Mouse (Mus musculus): Measurements from ENCODE around the gene Rnpep. TPM values are rescaled to one million over a fixed set of nuclear protein-coding genes. Genes with fewer than 3 reads are reported as not detected.
A peak's percentile ranks its signal among the peaks of the same experiment; 100 is the strongest.

Rnpep gene
- polyA plus RNA-seq, 1 experiment from 2014 or later: 67.4 TPM

DNA sequence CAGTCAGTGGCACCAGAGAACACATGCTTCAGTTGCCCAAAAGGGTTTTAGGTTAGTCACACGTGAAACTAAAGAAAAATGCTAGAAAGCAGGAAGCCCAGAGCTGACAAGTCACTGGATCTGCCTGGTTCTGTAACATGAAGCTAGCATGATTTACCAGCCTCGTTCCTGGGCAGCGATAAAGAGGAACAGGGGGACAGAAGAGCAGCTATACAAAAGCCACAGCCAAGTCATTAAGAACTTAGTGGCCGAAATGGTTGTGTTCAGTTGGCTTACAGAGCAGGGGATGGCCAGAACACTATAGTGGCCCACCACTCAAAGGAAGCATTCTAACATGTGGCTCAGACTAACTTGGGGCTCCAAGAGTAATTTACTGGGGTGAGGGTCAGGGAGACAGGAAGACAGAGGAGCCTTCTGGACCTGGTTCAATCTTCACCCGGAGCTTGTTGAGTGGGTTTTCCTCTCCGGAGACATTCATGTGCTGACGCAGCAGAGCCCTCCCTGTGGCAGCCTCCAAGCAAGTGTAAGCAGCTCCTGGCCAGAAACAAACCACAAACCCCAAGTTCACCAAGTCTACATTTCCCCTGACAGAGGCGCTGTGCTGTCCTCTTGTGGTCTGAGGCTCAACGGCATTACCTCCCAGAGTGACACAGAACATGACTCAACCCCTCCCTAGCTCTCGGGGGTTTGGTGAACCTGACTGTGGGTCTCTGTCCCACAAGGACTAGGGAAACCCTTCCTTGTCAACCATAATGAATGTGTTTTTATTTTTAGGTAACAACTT is 16.0 kb downstream of the Rnpep start:
- Histone ChIP-seq H3K4me1 (replicated peaks; ENCODE audit: control insufficient read depth, insufficient read depth, low read length) (no peaks in the 10 kb centered on the region), H3K36me3 (ENCODE audit: control insufficient read depth, insufficient read depth, low read length) (peaks cover 15% of the 10 kb centered on the region), H3K9ac (ENCODE audit: low read depth, low read length) (no peak overlapping the region), H3K4me3 (ENCODE audit: low read depth, low read length) (no peak overlapping the region), H3K4me2 (no peak overlapping the region), H3K27ac (ENCODE audit: low read depth, low read length) (no peak overlapping the region), H3K9me3 (ENCODE audit: control insufficient read depth, low read length) (no peaks in the 10 kb centered on the region), H3K27me3 (replicated peaks; ENCODE audit: control insufficient read depth, insufficient read depth, low read length) (no peaks in the 10 kb centered on the region)
- no peak for DNase-seq (ENCODE audit: low spot score)
- no peak for ATAC-seq (replicated peaks; ENCODE audit: low FRiP score)
- WGBS: 43% methylated on average over 10 of the region's 10 CpGs

DNA sequence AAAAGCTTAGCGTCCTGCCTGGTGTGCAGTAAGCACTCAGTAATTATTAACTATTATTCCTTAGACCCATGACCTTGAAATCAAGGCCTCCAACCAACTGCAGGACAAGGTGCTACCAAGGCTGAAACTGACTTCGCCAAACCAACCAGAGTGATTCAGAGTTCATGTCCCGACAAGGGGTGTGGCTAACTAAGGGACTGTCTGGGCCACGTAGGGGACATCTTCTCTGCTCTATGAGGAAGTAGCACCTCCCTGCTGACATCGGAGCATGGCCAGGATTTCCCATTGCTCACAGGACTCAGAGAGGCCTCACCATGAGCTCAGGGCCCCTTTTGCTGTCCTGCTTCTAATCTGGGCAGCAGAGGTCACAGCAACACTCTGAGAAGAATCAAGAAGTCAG is 18.1 kb downstream of the Rnpep start:
- WGBS: 62% methylated on average over 5 of the region's 5 CpGs
- no peaks in the 10 kb centered on the region for H3K9me3 ChIP-seq (ENCODE audit: control insufficient read depth, low read length)
- H3K27ac ChIP-seq (ENCODE audit: low read depth, low read length): no peak overlapping the region
- H3K4me1 ChIP-seq (replicated peaks; ENCODE audit: control insufficient read depth, insufficient read depth, low read length): no peaks in the 10 kb centered on the region
- no peak overlapping the region for H3K9ac ChIP-seq (ENCODE audit: low read depth, low read length)
- H3K4me2 ChIP-seq: no peak overlapping the region
- H3K36me3 ChIP-seq (ENCODE audit: control insufficient read depth, insufficient read depth, low read length): peaks cover 14% of the 10 kb centered on the region
- no peak for ATAC-seq (replicated peaks; ENCODE audit: low FRiP score)
- no peak for DNase-seq (ENCODE audit: low spot score)
- no peaks in the 10 kb centered on the region for H3K27me3 ChIP-seq (replicated peaks; ENCODE audit: control insufficient read depth, insufficient read depth, low read length)
- no peak overlapping the region for H3K4me3 ChIP-seq (ENCODE audit: low read depth, low read length)

DNA sequence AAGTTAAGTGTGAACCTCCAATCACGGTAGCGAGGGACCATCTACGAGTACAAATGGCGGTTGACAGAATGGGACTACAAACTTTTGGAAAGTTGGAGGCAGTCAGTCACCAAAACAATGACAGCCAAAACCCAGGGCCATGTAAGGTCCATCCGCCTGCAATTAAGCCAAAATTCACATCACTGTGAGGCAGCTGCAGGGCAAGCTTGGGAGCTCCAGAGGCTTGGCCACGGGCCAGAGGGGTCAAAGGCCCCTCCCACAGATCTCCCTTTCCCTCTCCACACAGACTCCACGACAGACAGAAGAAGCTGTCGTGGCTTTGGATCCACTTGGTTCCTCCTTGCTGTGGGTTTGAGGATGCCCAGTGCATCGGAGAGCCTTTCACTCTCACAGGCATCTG is 20.6 kb downstream of the Rnpep start:
- Histone ChIP-seq H3K27me3 (replicated peaks; ENCODE audit: control insufficient read depth, insufficient read depth, low read length) (no peaks in the 10 kb centered on the region), H3K36me3 (ENCODE audit: control insufficient read depth, insufficient read depth, low read length) (peaks cover 14% of the 10 kb centered on the region), H3K9ac (ENCODE audit: low read depth, low read length) (no peak overlapping the region), H3K9me3 (ENCODE audit: control insufficient read depth, low read length) (no peaks in the 10 kb centered on the region), H3K4me2 (no peak overlapping the region), H3K4me1 (replicated peaks; ENCODE audit: control insufficient read depth, insufficient read depth, low read length) (peaks cover 7% of the 10 kb centered on the region; the same call in 1 of the 2 replicates), H3K4me3 (ENCODE audit: low read depth, low read length) (no peak overlapping the region), H3K27ac (ENCODE audit: low read depth, low read length) (no peak overlapping the region)
- ATAC-seq (replicated peaks; ENCODE audit: low FRiP score) (no peak), DNase-seq (ENCODE audit: low spot score) (no peak)
- 77% methylated on average over 9 of the region's 9 CpGs for WGBS

DNA sequence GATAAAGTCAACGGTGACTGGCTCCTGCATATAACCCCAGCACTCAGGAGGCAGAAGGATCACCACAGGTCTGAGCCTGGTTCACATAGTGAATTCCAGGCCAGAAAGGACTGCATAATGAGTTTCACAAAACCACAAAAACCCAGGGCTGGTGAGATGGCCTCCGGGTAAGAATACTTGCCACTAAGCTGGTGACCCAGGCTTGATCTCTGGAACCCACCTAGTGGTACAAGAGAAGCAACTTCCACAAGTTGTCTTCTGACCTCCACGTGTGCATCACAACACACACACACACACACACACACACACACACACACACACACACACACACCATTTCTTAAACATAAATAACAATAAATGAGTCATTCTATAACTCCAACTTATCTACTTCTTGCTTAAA is 21.6 kb downstream of the Rnpep start:
- Histone ChIP-seq H3K9ac (ENCODE audit: low read depth, low read length) (no peak overlapping the region), H3K9me3 (ENCODE audit: control insufficient read depth, low read length) (no peaks in the 10 kb centered on the region), H3K27me3 (replicated peaks; ENCODE audit: control insufficient read depth, insufficient read depth, low read length) (no peaks in the 10 kb centered on the region), H3K36me3 (ENCODE audit: control insufficient read depth, insufficient read depth, low read length) (peaks cover 14% of the 10 kb centered on the region), H3K27ac (ENCODE audit: low read depth, low read length) (no peak overlapping the region), H3K4me1 (replicated peaks; ENCODE audit: control insufficient read depth, insufficient read depth, low read length) (peaks cover 7% of the 10 kb centered on the region; the same call in 1 of the 2 replicates), H3K4me3 (ENCODE audit: low read depth, low read length) (no peak overlapping the region), H3K4me2 (no peak overlapping the region)
- 77% methylated on average over 3 of the region's 3 CpGs for WGBS
- ATAC-seq (replicated peaks; ENCODE audit: low FRiP score): no peak
- DNase-seq (ENCODE audit: low spot score): no peak

DNA sequence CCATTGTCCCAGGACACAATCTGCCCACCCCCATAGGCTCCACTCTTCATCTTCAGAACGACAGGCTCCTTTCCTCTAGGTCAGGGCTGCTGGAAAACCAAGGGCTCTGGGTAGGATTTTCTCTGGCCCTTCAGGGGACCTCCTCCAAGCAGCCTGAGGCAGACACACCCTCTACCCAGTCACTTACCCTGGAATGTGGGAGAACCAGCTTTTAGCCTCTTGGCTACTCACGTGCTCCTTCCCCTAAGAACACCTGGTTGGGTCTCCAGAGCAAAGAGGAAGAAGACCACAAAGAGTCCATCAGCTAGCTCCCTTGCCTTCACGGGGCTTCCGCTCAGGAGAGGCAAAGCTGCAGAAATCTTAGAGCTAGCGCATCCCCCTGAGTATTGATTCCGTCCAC is 23.0 kb downstream of the Rnpep start:
- Histone ChIP-seq H3K4me2 (no peak overlapping the region), H3K27ac (ENCODE audit: low read depth, low read length) (no peak overlapping the region), H3K9ac (ENCODE audit: low read depth, low read length) (no peak overlapping the region), H3K9me3 (ENCODE audit: control insufficient read depth, low read length) (no peaks in the 10 kb centered on the region), H3K27me3 (replicated peaks; ENCODE audit: control insufficient read depth, insufficient read depth, low read length) (no peaks in the 10 kb centered on the region; the same call in 1 of the 2 replicates), H3K4me1 (replicated peaks; ENCODE audit: control insufficient read depth, insufficient read depth, low read length) (peaks cover 7% of the 10 kb centered on the region; the same call in 1 of the 2 replicates), H3K4me3 (ENCODE audit: low read depth, low read length) (no peak overlapping the region), H3K36me3 (ENCODE audit: control insufficient read depth, insufficient read depth, low read length) (peaks cover 11% of the 10 kb centered on the region)
- ATAC-seq (replicated peaks; ENCODE audit: low FRiP score) (no peak), DNase-seq (ENCODE audit: low spot score) (no peak)
- WGBS: 67% methylated on average over 6 of the region's 6 CpGs

DNA sequence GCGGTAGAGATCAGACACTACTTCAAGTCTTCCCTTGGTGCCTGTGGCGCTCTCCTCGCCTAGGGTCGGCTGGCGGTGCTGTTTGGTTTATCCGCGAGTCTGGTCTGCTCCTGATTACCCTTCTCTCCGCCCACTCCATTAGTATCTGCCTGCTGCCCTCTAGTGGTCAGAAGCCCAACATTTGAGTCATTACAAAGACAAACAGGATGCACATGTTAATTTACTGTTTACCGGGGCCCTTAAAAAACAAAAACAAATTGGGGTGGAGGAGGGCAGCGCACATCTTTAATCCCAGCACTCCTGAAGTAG is 24.8 kb downstream of the Rnpep start:
- Histone ChIP-seq H3K36me3 (ENCODE audit: control insufficient read depth, insufficient read depth, low read length) (peaks cover 3% of the 10 kb centered on the region), H3K4me2 (peak overlapping the region; percentile 66), H3K4me1 (replicated peaks; ENCODE audit: control insufficient read depth, insufficient read depth, low read length) (peaks cover 7% of the 10 kb centered on the region; the same call in 1 of the 2 replicates), H3K27me3 (replicated peaks; ENCODE audit: control insufficient read depth, insufficient read depth, low read length) (no peaks in the 10 kb centered on the region; the same call in 1 of the 2 replicates), H3K4me3 (ENCODE audit: low read depth, low read length) (peak overlapping the region; percentile 28; the same call in 1 of the 2 replicates), H3K9me3 (ENCODE audit: control insufficient read depth, low read length) (no peaks in the 10 kb centered on the region), H3K27ac (ENCODE audit: low read depth, low read length) (peak overlapping the region; percentile 29; the same call in 1 of the 2 replicates), H3K9ac (ENCODE audit: low read depth, low read length) (peak overlapping the region; percentile 55)
- DNase-seq (ENCODE audit: low spot score) (peak; percentile 80), ATAC-seq (replicated peaks; ENCODE audit: low FRiP score) (peak; percentile 78)
- WGBS: under 1% methylated on average over 10 of the region's 10 CpGs

DNA sequence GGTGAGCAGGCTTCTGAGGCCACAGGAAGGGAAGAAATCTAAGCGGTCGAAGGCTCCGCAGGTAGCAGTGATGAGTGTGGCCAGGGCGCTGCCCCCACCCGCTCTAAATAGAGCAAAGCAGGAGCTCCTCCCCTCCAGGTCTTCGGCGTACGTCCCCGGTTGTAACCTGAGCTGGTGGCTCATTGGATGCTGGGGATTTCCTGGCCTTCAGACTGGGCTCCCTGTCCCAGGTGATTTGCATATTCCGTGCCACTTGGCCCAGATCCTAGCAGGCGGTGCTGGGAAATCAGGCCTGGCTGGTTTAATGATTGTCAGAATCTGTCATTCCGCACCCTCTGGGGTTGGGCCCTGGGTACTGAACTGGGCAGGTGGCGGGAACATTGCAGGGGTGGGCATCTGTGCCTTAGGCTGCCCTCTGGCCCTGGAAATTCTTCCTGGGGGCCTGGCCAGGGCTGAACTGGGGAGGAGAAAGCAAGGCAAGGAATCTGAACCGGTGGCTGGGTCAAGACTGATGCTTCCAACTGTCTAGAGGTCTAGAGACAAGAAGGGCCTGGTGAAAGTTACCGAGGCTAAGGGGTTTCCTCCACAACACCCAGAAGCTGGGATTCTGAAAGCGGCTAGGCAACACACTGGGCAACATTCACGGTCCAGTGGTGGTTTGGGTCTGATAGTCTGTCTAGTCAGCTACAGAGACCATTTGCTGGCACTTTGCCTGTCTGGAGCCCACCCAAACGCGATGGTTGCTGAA is 25.3 kb downstream of the Rnpep start, which contains the start of gene Elf3:
TSS of gene Elf3 (minus strand) at position 189 of the 748 bp plus-strand sequence.
- H3K4me3 ChIP-seq (ENCODE audit: low read depth, low read length): peak within 1 kb of the TSS; percentile 28; the same call in 1 of the 2 replicates
- no peaks in the 10 kb centered on the region; the same call in 1 of the 2 replicates for H3K27me3 ChIP-seq (replicated peaks; ENCODE audit: control insufficient read depth, insufficient read depth, low read length)
- peak within 1 kb of the TSS; percentile 66 for H3K4me2 ChIP-seq
- ATAC-seq (replicated peaks; ENCODE audit: low FRiP score) (peak; percentile 58), DNase-seq (ENCODE audit: low spot score) (peak; percentile 45)
- peak within 1 kb of the TSS; percentile 55 for H3K9ac ChIP-seq (ENCODE audit: low read depth, low read length)
- no peaks in the 10 kb centered on the region for H3K9me3 ChIP-seq (ENCODE audit: control insufficient read depth, low read length)
- WGBS: 19% methylated on average over 19 of the region's 19 CpGs
- H3K36me3 ChIP-seq (ENCODE audit: control insufficient read depth, insufficient read depth, low read length): peaks cover 3% of the 10 kb centered on the region
- peak within 1 kb of the TSS; percentile 29; the same call in 1 of the 2 replicates for H3K27ac ChIP-seq (ENCODE audit: low read depth, low read length)
- peaks cover 7% of the 10 kb centered on the region; the same call in 1 of the 2 replicates for H3K4me1 ChIP-seq (replicated peaks; ENCODE audit: control insufficient read depth, insufficient read depth, low read length)

DNA sequence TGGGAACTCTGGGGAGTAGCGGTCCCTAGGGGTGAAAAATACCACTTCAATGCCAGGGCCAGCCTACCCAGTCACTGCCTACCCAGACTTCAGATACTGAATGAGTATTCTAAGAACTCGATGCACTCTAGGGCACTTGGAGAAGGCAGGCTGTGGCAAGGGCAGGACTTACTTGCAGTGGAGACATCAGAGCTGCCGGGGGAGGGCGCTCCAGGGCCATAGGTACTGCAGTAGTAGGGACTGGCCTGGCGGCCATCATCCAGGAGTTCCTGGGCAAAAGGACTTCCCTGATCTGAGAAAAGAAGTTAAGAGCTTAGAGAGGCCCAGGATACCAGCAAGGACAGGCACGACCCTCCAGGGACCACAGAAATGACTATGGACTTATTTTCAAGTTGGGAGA is 27.6 kb downstream of the Rnpep start:
- no peaks in the 10 kb centered on the region; the same call in 1 of the 2 replicates for H3K27me3 ChIP-seq (replicated peaks; ENCODE audit: control insufficient read depth, insufficient read depth, low read length)
- H3K4me2 ChIP-seq: no peak overlapping the region
- ATAC-seq (replicated peaks; ENCODE audit: low FRiP score) (no peak), DNase-seq (ENCODE audit: low spot score) (no peak)
- WGBS: 72% methylated on average over 6 of the region's 6 CpGs
- no peaks in the 10 kb centered on the region for H3K36me3 ChIP-seq (ENCODE audit: control insufficient read depth, insufficient read depth, low read length)
- H3K27ac ChIP-seq (ENCODE audit: low read depth, low read length): no peak overlapping the region
- no peak overlapping the region for H3K9ac ChIP-seq (ENCODE audit: low read depth, low read length)
- H3K4me3 ChIP-seq (ENCODE audit: low read depth, low read length): no peak overlapping the region
- H3K9me3 ChIP-seq (ENCODE audit: control insufficient read depth, low read length): no peaks in the 10 kb centered on the region
- H3K4me1 ChIP-seq (replicated peaks; ENCODE audit: control insufficient read depth, insufficient read depth, low read length): peaks cover 9% of the 10 kb centered on the region

Data from liver, embryonic 11.5 days (tissue).